Mouse (Mus musculus): ENCODE measurements around the gene Samd13. TPM values are rescaled to one million over a fixed set of nuclear protein-coding genes. Genes with fewer than 3 reads are reported as not detected.

The Samd13 gene
- polyA plus RNA-seq, 1 experiment from 2014 or later, result 0.47 TPM

DNA sequence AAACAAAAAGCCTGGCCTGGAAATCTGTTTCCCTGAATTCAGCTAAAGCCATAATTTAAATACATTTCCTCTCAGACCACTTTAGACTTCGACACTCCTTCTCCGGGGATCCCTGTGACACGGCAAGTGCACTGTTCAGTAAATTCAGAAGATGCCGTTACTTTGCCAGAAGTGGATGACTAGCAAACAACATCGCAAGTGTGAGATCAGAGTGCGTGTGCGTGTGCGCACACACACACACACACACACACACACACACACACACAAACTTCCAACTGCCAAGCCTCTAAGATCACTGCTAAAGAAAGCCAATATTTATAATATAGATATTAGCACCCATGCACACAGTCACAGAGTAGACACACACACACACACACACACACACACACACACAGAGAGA is 3.7 kb downstream of the Samd13 start:
- H3K36me3 ChIP-seq (ENCODE audit: control insufficient read depth, insufficient read depth, low read length), result no peaks in the 10 kb centered on the region
- peaks cover 13% of the 10 kb centered on the region; the same call in 1 of the 2 replicates for H3K4me1 ChIP-seq (replicated peaks; ENCODE audit: control insufficient read depth, insufficient read depth, low read length)
- H3K9ac ChIP-seq (ENCODE audit: low read depth, low read length), result no peak overlapping the region
- H3K9me3 ChIP-seq (ENCODE audit: control insufficient read depth, low read length), result no peaks in the 10 kb centered on the region
- H3K4me3 ChIP-seq (ENCODE audit: low read depth, low read length), result no peak overlapping the region
- H3K27me3 ChIP-seq (replicated peaks; ENCODE audit: control insufficient read depth, insufficient read depth, low read length), result no peaks in the 10 kb centered on the region
- no peak overlapping the region for H3K4me2 ChIP-seq
- DNase-seq (ENCODE audit: low spot score) (no peak), ATAC-seq (replicated peaks; ENCODE audit: low FRiP score) (no peak)
- 84% methylated on average over 8 of the region's 8 CpGs for WGBS
- no peak overlapping the region for H3K27ac ChIP-seq (ENCODE audit: low read depth, low read length)

DNA sequence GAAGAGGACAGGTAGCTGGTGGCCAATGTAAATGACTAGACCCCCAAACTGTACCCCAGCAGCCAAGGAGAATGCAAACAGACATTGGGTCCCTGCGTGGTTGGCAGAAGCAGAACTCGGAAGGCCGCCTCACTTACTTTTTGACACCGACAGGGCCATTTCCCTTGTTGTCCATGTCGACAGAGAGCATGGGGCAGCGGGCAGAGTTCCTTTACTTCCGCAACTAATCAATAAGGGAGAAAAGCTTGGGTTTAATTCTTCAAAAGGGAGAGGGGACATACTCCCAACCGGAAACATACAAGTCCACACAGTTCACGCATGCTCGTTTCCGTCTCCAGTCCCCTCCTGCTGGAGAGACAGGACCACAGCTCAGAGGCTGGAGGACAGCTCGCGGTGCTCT is 4.8 kb downstream of the Samd13 start:
- Histone ChIP-seq H3K4me2 (no peak overlapping the region), H3K9ac (ENCODE audit: low read depth, low read length) (no peak overlapping the region), H3K27me3 (replicated peaks; ENCODE audit: control insufficient read depth, insufficient read depth, low read length) (no peaks in the 10 kb centered on the region), H3K4me3 (ENCODE audit: low read depth, low read length) (no peak overlapping the region), H3K27ac (ENCODE audit: low read depth, low read length) (no peak overlapping the region), H3K4me1 (replicated peaks; ENCODE audit: control insufficient read depth, insufficient read depth, low read length) (peaks cover 3% of the 10 kb centered on the region; the same call in 1 of the 2 replicates), H3K36me3 (ENCODE audit: control insufficient read depth, insufficient read depth, low read length) (no peaks in the 10 kb centered on the region), H3K9me3 (ENCODE audit: control insufficient read depth, low read length) (no peaks in the 10 kb centered on the region)
- no peak for DNase-seq (ENCODE audit: low spot score)
- no peak for ATAC-seq (replicated peaks; ENCODE audit: low FRiP score)
- 82% methylated on average over 13 of the region's 13 CpGs for WGBS

DNA sequence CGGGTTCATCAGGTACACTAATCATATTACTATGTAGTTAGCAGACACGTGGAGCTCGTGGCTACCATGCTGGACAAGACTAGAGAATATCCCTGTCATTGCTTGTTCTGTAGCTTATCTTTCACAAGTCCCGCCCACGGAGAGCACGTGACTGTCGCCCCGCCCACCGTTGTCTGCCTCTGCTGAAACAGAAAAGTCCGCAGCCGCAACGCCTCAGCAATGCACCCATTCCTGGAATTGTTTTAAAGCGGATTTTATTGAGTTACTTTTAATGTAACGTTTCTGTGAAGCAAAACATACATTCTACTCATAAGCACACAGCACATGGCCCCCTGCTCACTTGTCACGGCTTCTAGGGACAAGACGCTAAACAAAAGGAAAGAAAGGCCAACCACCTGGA is 5.7 kb downstream of the Samd13 start:
- no peak overlapping the region for H3K4me2 ChIP-seq
- WGBS, result 86% methylated on average over 16 of the region's 16 CpGs
- no peaks in the 10 kb centered on the region for H3K36me3 ChIP-seq (ENCODE audit: control insufficient read depth, insufficient read depth, low read length)
- DNase-seq (ENCODE audit: low spot score) (no peak), ATAC-seq (replicated peaks; ENCODE audit: low FRiP score) (no peak)
- H3K4me1 ChIP-seq (replicated peaks; ENCODE audit: control insufficient read depth, insufficient read depth, low read length), result peaks cover 2% of the 10 kb centered on the region; the same call in 1 of the 2 replicates
- H3K27ac ChIP-seq (ENCODE audit: low read depth, low read length), result no peak overlapping the region
- no peak overlapping the region for H3K9ac ChIP-seq (ENCODE audit: low read depth, low read length)
- H3K9me3 ChIP-seq (ENCODE audit: control insufficient read depth, low read length), result no peaks in the 10 kb centered on the region
- no peak overlapping the region for H3K4me3 ChIP-seq (ENCODE audit: low read depth, low read length)
- no peaks in the 10 kb centered on the region for H3K27me3 ChIP-seq (replicated peaks; ENCODE audit: control insufficient read depth, insufficient read depth, low read length)

DNA sequence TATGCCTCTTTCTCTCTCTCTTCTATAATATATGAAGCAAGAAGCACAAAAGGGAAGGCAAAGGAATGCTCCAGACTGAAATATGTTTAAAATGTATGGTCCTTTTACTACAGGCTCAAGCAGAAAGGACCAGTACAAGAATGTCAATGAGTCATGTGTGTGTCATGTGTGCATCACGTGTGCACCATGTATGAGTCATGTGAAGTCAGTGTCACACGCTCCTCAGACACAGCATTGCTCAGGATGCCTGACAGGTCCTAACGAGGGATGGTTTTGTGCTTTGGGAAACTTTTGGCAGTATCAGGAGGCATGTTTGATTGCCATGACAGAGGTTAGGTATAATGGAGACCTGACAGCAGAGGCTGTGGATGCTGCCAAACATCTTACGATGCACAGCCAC is 9.2 kb downstream of the Samd13 start:
- Histone ChIP-seq H3K9ac (ENCODE audit: low read depth, low read length) (no peak overlapping the region), H3K27ac (ENCODE audit: low read depth, low read length) (no peak overlapping the region), H3K4me3 (ENCODE audit: low read depth, low read length) (no peak overlapping the region), H3K4me1 (replicated peaks; ENCODE audit: control insufficient read depth, insufficient read depth, low read length) (no peaks in the 10 kb centered on the region), H3K27me3 (replicated peaks; ENCODE audit: control insufficient read depth, insufficient read depth, low read length) (no peaks in the 10 kb centered on the region), H3K36me3 (ENCODE audit: control insufficient read depth, insufficient read depth, low read length) (no peaks in the 10 kb centered on the region), H3K4me2 (no peak overlapping the region), H3K9me3 (ENCODE audit: control insufficient read depth, low read length) (no peaks in the 10 kb centered on the region)
- 84% methylated on average over 4 of the region's 4 CpGs for WGBS
- DNase-seq (ENCODE audit: low spot score) (no peak), ATAC-seq (replicated peaks; ENCODE audit: low FRiP score) (no peak)

DNA sequence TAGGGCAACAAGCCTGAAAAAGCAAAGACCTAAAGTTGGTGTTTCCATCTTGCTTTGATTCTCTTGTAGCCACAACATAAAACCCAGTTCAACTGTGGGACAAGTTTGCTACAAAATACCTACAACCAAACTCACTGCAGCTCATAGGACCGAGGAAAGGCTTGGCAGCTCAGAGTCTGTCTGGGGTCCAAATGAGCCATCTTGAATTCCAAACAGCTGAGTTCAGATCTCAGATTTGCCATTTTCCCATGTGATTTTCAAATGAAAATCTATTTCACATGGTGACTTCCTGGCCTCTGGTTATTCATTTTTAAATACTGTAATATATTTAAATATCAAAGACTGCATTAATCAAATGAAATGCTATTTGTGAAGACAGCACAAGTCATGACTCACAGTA is 10.3 kb downstream of the Samd13 start:
- Histone ChIP-seq H3K9ac (ENCODE audit: low read depth, low read length) (no peak overlapping the region), H3K27me3 (replicated peaks; ENCODE audit: control insufficient read depth, insufficient read depth, low read length) (no peaks in the 10 kb centered on the region), H3K36me3 (ENCODE audit: control insufficient read depth, insufficient read depth, low read length) (no peaks in the 10 kb centered on the region), H3K4me3 (ENCODE audit: low read depth, low read length) (no peak overlapping the region), H3K27ac (ENCODE audit: low read depth, low read length) (no peak overlapping the region), H3K4me2 (no peak overlapping the region), H3K9me3 (ENCODE audit: control insufficient read depth, low read length) (no peaks in the 10 kb centered on the region), H3K4me1 (replicated peaks; ENCODE audit: control insufficient read depth, insufficient read depth, low read length) (no peaks in the 10 kb centered on the region)
- no peak for ATAC-seq (replicated peaks; ENCODE audit: low FRiP score)
- DNase-seq (ENCODE audit: low spot score), result no peak
- WGBS, result 80% methylated on average over 1 of the region's 1 CpGs

DNA sequence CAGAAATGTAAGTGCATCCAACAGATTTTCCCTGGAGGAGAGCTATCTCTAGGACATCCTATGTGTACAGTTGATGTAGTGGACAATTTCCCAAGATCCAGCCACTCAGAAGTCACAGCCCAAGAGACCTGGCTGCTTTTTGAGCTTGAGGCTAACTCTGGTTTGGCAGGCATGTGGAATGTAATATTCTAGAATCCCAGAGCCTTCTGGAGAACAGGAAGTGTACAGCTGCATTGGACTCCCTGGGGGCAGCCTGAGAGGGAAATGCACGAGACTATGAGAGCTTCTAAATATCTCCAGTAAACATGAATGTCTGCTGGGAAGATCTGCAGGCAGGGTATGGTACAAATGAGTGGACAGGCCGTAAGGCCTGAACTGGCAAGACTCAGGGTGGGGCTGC is 14.3 kb downstream of the Samd13 start:
- Histone ChIP-seq H3K36me3 (ENCODE audit: control insufficient read depth, insufficient read depth, low read length) (no peaks in the 10 kb centered on the region), H3K4me3 (ENCODE audit: low read depth, low read length) (no peak overlapping the region), H3K27ac (ENCODE audit: low read depth, low read length) (no peak overlapping the region), H3K4me1 (replicated peaks; ENCODE audit: control insufficient read depth, insufficient read depth, low read length) (no peaks in the 10 kb centered on the region), H3K4me2 (no peak overlapping the region), H3K27me3 (replicated peaks; ENCODE audit: control insufficient read depth, insufficient read depth, low read length) (no peaks in the 10 kb centered on the region), H3K9ac (ENCODE audit: low read depth, low read length) (no peak overlapping the region), H3K9me3 (ENCODE audit: control insufficient read depth, low read length) (no peaks in the 10 kb centered on the region)
- ATAC-seq (replicated peaks; ENCODE audit: low FRiP score) (no peak), DNase-seq (ENCODE audit: low spot score) (no peak)
- WGBS, result 70% methylated on average over 2 of the region's 2 CpGs

DNA sequence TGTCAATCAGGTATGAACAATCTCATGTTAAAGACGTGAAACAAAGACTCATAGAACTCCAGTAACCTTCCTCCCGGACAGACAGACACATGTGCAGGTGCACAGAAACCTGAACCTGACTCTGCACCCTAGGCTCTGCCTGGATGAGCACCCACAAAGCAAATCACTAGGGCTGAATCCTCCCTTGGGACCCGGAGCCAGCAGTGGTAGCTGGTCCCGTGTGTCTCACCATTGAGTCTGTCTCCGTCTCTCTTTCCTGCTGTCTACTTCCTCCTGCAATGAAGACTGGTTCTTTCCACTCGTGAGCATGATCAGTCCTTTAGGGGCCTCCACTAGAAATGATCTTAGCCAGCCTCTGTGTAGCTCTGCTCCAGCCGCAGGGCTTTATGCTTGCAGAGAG is 23.5 kb downstream of the Samd13 start:
- no peak overlapping the region for H3K27ac ChIP-seq (ENCODE audit: low read depth, low read length)
- no peak overlapping the region for H3K4me2 ChIP-seq
- ATAC-seq (replicated peaks; ENCODE audit: low FRiP score) (no peak), DNase-seq (ENCODE audit: low spot score) (no peak)
- no peak overlapping the region for H3K9ac ChIP-seq (ENCODE audit: low read depth, low read length)
- no peaks in the 10 kb centered on the region for H3K36me3 ChIP-seq (ENCODE audit: control insufficient read depth, insufficient read depth, low read length)
- H3K27me3 ChIP-seq (replicated peaks; ENCODE audit: control insufficient read depth, insufficient read depth, low read length), result no peaks in the 10 kb centered on the region
- no peak overlapping the region for H3K4me3 ChIP-seq (ENCODE audit: low read depth, low read length)
- no peaks in the 10 kb centered on the region for H3K9me3 ChIP-seq (ENCODE audit: control insufficient read depth, low read length)
- no peaks in the 10 kb centered on the region for H3K4me1 ChIP-seq (replicated peaks; ENCODE audit: control insufficient read depth, insufficient read depth, low read length)
- 73% methylated on average over 7 of the region's 7 CpGs for WGBS

DNA sequence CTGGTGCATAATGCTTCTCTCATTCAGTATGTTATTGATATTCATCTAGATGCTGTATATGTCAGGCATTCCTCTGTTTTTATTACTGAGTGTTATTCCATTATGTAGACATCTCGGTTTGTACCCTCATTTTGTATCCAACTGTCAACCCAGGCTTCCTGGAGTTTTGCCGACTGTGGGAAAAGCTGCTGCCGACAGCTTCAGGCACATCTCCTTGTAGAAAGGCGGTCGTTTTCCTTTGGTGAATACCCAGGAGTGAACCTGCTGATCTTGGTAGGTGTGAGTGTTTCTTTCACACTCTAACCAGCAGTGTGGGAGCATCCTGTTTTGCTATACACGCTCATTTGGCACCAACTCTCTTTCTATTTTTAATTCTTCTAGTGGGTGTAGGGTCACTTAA is 24.4 kb downstream of the Samd13 start:
- no peaks in the 10 kb centered on the region for H3K9me3 ChIP-seq (ENCODE audit: control insufficient read depth, low read length)
- no peak overlapping the region for H3K27ac ChIP-seq (ENCODE audit: low read depth, low read length)
- H3K4me2 ChIP-seq, result no peak overlapping the region
- DNase-seq (ENCODE audit: low spot score) (no peak), ATAC-seq (replicated peaks; ENCODE audit: low FRiP score) (no peak)
- H3K27me3 ChIP-seq (replicated peaks; ENCODE audit: control insufficient read depth, insufficient read depth, low read length), result no peaks in the 10 kb centered on the region
- no peak overlapping the region for H3K4me3 ChIP-seq (ENCODE audit: low read depth, low read length)
- WGBS, result 75% methylated on average over 6 of the region's 6 CpGs
- H3K4me1 ChIP-seq (replicated peaks; ENCODE audit: control insufficient read depth, insufficient read depth, low read length), result no peaks in the 10 kb centered on the region
- H3K36me3 ChIP-seq (ENCODE audit: control insufficient read depth, insufficient read depth, low read length), result no peaks in the 10 kb centered on the region
- H3K9ac ChIP-seq (ENCODE audit: low read depth, low read length), result no peak overlapping the region

DNA sequence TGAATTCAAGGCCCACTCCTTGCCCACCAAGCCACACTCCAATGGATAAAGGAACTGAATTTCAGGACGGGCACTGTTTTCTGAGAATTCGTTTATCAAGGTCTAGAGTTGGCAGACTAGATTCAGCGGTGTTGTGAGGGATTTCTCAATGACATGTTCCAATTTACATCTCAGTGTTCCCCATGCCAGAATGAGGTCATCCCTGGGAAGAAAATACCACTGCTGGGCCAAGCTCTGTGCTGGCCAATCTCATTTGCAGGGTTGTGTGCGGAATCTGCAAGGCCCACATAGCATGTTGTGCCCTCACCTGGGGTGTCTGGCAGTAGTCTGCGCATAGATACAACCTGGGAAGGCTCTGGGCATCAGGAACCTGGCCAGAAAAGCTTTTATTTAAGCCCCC is 26.1 kb downstream of the Samd13 start:
- 91% methylated on average over 5 of the region's 5 CpGs for WGBS
- DNase-seq (ENCODE audit: low spot score), result no peak
- H3K27me3 ChIP-seq (replicated peaks; ENCODE audit: control insufficient read depth, insufficient read depth, low read length), result no peaks in the 10 kb centered on the region
- no peaks in the 10 kb centered on the region for H3K9me3 ChIP-seq (ENCODE audit: control insufficient read depth, low read length)
- peaks cover 10% of the 10 kb centered on the region for H3K4me1 ChIP-seq (replicated peaks; ENCODE audit: control insufficient read depth, insufficient read depth, low read length)
- no peak overlapping the region for H3K27ac ChIP-seq (ENCODE audit: low read depth, low read length)
- no peaks in the 10 kb centered on the region for H3K36me3 ChIP-seq (ENCODE audit: control insufficient read depth, insufficient read depth, low read length)
- H3K4me3 ChIP-seq (ENCODE audit: low read depth, low read length), result no peak overlapping the region
- no peak overlapping the region for H3K9ac ChIP-seq (ENCODE audit: low read depth, low read length)
- H3K4me2 ChIP-seq, result no peak overlapping the region
- ATAC-seq (replicated peaks; ENCODE audit: low FRiP score), result no peak
